Mouse (Mus musculus): Measurements from ENCODE around the gene Slc46a2.

Slc46a2 gene

DNA sequence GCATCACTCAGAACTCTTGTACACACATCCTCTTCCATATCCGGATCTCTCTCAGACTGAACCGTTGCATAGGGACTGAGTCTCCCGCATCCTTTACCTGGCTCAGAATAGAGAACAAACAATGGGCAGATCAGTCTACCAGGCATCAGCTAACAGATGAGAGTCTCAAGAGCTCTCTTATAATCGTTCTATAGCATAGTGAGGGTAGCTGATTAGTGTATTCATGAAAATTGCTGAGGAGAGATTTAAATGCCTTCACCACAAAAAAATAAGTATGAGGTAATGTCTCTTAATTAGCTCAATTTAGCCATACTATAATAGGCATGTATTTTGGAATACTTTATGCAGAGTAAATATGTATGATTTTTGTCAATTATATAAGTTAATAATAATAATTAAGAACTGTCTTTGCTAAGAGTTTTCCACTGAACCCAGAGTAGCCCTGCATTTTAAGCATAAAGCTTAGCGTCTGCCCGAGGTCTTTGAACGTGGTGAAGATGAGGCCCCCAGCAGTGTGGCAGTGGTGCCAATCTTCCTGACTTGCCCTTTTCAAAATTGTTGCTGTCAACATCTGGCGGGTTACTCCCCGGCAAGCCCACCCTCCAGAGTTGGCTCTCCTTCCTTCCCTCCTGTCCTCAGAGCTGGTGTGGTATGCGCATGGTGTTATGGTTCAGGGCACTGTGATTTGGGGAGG lies 23.0 kb downstream of the Slc46a2 start:
- DNase-seq (ENCODE audit: low spot score in 2 of 2) = no peak

DNA sequence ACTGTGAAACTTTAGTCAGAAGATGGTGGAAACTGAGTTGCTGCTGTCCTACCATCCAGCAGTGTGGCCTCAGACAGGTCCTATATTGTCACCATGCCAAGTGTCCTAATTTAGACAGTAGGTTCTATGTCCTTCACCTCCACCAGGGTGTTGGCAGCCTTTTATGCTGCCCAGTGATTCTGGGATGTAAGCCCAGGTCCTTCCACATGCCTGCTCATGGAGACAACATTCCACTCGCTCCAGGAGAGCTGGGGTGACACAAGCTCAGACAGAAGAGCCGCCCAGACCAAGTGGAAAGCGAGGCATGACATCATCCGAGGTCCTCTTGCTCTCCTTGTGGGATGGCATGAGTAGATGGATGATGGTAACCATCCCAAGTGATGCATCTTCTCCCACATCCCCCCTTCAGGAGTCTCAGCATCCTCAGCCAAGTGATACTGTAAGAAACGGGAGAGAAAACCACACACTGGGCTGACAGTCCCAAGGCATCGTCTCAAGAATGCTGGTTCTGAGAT lies 24.7 kb downstream of the Slc46a2 start:
- no peak for DNase-seq (ENCODE audit: low spot score in 2 of 2)

- no peak for DNase-seq (ENCODE audit: low spot score in 2 of 2)
Measured at GRCm38 (mm10) chr4:59888014-59888413, 26.8 kb downstream of the Slc46a2 start.

- no peak for DNase-seq (ENCODE audit: low spot score in 2 of 2)
Measured at GRCm38 (mm10) chr4:59887011-59887410, 27.8 kb downstream of the Slc46a2 start.

DNA sequence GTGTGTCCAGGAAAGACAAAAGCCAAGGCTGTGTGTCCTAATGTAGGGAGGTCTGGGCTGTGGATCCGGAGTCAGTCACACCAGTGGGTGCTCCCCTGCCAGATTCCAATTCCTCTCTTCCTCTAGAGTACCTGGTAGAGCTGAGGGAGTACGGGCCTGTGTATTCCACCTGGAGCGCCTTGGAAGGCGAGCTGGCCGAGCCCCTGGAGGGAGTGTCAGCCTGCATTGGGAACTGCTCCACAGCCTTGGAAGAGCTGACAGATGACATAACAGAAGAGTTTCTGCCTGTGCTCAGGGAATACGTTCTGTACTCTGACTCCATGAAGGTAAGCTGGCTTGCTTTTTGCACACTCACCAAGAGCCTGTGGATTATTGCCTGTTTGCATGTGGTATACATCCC lies 28.6 kb downstream of the Slc46a2 start:
- no peak for DNase-seq (ENCODE audit: low spot score in 2 of 2)

- DNase-seq (ENCODE audit: low spot score in 2 of 2) = no peak
Measured at GRCm38 (mm10) chr4:59884136-59884696, 30.6 kb downstream of the Slc46a2 start.

DNA sequence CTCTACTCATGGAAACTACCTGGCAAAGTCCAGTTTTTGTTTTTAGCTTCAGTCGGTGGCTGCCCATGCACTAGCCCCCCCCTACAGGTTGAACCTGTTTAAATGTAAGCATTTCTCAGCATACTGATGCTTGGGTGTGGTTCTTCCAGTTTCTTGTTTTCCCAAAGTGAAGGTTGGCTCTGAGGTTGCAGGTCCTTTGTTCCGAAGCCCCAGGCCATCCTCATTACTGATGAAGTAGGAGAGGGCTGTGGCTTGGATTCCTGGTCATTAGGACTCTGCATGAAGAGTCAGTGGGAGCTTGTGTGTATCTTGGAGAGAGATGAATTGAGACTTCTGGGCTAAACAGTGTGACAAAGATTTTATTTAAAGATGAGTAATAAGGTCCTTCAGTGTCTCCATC lies 33.6 kb downstream of the Slc46a2 start:
- DNase-seq (ENCODE audit: low spot score in 2 of 2) = no peak

DNA sequence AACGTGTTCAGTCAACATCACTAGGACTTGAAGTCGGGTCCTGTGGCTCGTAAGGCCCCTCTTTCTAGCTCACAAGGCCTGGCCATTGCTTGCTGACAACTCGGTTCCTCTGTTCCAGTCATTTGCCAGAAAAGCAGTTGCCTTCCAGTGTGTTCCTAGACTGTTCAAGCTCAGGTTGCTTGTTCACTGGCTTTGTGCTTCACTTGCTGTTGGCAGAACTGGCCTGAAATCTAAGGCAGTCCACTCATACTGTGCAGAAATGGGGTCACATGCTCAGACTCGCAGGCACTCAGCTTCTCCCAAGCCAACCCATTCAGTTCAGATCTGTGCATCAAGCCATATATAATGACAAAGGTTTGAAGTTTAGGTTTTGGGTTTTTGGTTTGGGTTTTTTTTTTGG lies 34.1 kb downstream of the Slc46a2 start:
- no peak for DNase-seq (ENCODE audit: low spot score in 2 of 2)

DNA sequence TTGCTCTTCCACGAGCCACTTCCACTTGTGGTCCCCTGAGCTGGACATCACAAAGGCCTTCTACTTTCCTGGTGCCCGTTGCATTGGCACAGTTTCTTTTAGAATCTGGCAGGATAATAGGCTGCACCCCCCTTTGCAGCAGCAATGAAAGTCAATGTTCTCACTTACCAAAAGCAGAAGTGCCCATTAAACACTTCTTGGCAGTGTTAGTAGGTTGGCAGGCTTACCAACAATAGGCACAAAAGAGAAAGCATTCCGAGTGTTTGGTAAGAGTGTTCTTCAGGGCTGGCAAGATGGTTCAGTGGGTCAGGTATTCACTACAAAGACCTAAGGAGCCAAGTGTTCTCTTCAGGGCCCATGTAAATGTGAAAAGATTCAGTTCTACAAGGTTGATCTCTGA lies 35.4 kb downstream of the Slc46a2 start:
- no peak for DNase-seq (ENCODE audit: low spot score in 2 of 2)

DNA sequence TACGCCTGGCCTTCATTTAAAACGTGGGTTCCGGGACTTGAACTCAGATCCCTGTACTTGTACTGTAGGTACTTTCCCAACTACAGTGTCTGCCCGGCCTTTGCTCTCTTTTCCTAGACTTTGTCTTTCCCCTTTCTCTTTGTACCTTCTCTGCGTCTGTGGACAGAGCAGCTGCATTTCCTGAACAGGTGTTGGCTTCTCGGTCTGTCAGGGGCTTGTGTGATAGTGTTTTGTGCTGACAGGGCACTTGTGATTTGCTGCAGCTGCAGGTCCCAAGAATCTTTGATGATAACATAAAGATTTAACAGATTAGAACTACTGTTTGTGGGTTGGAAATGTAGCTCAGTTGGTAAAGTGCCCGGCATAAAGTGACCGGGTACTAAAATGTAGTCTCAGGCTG lies 36.3 kb downstream of the Slc46a2 start:
- DNase-seq (ENCODE audit: low spot score in 2 of 2) = peak; percentile 54 to 59

GRCm38 (mm10) chr4:59877025-59877424 lies 37.8 kb downstream of the Slc46a2 start:
- DNase-seq (ENCODE audit: low spot score in 2 of 2) = no peak

DNA sequence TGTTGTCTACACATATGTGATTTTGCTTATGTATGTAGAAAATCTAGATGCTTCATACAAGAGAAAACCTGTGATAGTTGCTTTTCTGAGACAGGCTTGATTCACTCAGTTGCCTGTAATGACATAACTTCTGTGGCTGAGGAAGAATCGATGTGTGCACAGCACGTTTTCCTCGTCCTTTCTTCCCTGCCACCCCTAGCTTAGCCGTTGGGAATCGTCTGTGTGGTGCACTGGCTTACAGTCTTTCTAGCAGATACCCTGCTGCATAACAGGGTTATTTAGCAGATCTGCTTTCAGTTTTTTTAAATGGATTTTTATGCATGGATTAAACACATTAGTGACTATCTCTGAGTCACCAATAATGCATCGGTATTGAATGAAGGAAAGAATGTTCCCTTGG lies 38.3 kb downstream of the Slc46a2 start:
- no peak for DNase-seq (ENCODE audit: low spot score in 2 of 2)

DNA sequence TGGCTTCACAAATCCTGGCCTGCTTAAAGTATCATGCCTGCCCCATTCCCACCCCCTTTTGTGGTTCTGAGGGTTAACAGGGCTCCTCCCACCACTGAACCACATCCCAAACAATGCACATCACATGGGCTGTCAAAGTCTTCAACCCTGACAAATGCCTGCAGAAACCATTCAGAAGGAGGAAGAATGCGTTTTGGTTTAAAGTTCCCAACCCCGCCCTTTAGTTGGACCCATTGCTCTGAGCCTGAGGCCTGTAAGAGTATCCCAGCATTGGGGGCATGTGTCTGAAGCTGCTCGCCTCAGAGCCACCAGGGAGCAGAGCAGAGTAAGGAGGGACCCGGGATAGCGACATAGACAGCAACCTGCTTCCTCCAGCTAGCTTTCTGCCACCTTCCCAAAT lies 41.0 kb downstream of the Slc46a2 start:
- DNase-seq (ENCODE audit: low spot score in 2 of 2) = no peak

DNA sequence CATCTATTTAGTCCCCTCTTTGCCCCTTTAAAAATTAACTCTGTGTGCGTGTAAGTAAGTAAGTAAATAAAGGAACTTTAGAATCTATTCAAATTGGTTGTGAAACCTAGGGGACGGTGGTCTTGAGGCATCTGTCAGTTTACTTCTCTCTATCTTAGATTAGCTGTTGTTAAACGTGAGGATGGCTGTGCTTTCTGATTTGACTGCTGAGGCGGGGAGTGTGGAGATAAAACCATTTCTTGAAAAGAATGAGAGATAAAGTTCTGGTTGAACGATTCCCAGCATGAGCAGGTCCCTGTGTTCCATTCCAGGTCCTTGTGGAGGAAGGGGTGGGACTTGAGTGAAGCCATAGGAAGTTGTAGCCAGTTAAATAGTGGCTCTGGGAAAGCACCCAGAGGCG lies 41.6 kb downstream of the Slc46a2 start:
- no peak for DNase-seq (ENCODE audit: low spot score in 2 of 2)

- peak; percentile 59 to 82 for DNase-seq (ENCODE audit: low spot score in 2 of 2)
Measured at GRCm38 (mm10) chr4:59870859-59871591, 43.8 kb downstream of the Slc46a2 start.

DNA sequence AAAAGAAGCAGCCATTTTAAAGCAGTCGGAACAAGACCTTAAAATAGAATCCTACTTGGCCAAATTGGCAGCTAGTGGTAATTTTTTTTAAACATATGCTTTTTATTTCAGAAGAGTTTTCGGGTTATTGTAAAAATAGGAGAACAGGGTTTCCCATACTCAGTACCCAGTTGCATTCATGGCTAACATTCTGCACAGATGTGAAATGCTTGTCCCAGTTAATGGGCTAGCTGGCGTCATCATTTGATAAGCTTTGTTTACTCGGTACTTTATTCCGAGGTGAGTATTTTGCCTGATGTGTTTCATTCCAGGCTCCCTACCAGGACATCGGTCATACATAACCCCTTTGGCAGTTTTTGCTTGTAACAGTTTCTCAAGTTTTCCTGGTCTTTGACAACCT lies 44.4 kb downstream of the Slc46a2 start:
- DNase-seq (ENCODE audit: low spot score in 2 of 2) = no peak

GRCm38 (mm10) chr4:59869488-59870057 lies 45.3 kb downstream of the Slc46a2 start:
- no peak for DNase-seq (ENCODE audit: low spot score in 2 of 2)

GRCm38 (mm10) chr4:59868086-59868485 lies 46.8 kb downstream of the Slc46a2 start:
- DNase-seq (ENCODE audit: low spot score in 2 of 2) = no peak

- no peak for DNase-seq (ENCODE audit: low spot score in 2 of 2)
Measured at GRCm38 (mm10) chr4:59863869-59864268, 51.0 kb downstream of the Slc46a2 start.

GRCm38 (mm10) chr4:59862335-59862734 lies 52.5 kb downstream of the Slc46a2 start:
- no peak for DNase-seq (ENCODE audit: low spot score in 2 of 2)

DNA sequence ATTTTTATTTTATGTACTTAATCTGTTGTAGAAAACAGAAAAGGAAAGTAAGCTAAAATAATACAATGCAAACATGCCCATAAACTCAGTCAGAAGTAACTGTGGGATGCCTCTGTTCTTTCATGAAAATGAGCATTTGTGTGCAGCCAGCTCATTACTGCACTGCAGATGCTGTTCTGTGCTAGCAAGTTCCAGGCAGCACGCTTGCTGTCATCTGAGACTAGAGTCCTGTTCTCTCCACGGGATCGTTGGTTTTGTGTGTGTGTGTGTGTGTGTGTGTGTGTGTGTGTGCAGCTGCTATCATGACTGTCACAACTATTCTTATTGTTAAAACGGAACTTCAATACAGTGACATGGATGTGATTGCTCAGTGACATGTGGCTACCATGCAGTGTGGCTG lies 53.0 kb downstream of the Slc46a2 start:
- no peak for DNase-seq (ENCODE audit: low spot score in 2 of 2)

- no peak for DNase-seq (ENCODE audit: low spot score in 2 of 2)
Measured at GRCm38 (mm10) chr4:59860431-59860830, 54.4 kb downstream of the Slc46a2 start.
